In genomic region chr11:118198296-118198600, GRCm38 (mm10) we compare ENCODE assay signal across 8 mouse cellular contexts. TPM values are rescaled to one million over a fixed set of nuclear protein-coding genes. Genes with fewer than 3 reads are reported as not detected.
DNase-seq lines count a peak whose midpoint lies in the region; ATAC-seq and TF ChIP-seq lines count a peak whose summit lies in the region.

No protein-coding gene starts in this region.

- no peaks in the 10 kb centered on the region for H3K36me3 ChIP-seq in lung, embryonic 16.5 days (ENCODE audit: control insufficient read depth, insufficient read depth, low read length)
- no peaks in the 10 kb centered on the region for H3K36me3 ChIP-seq in intestine, embryonic 16.5 days (ENCODE audit: control insufficient read depth, insufficient read depth, low read length)
- H3K36me3 ChIP-seq in stomach, embryonic 15.5 days: no peaks in the 10 kb centered on the region

- no peak for ATAC-seq in lung, embryonic 16.5 days (ENCODE audit: low read depth)
- no peak for ATAC-seq in intestine, embryonic 16.5 days
- ATAC-seq in stomach, embryonic 15.5 days (ENCODE audit: insufficient read depth, low FRiP score, low read depth): no peak

- TF ChIP-seq POLR2A in lung, adult 2 months (IDR thresholded peaks at IDR 0.05; ENCODE audit: borderline replicate concordance, extremely low read depth, low read depth, low read length): no peak

- DNase-seq in embryo, embryonic 10.5 days (ENCODE audit: low spot score): peak; percentile 48
- DNase-seq in embryo, embryonic 11 days: no peak
- no peak for DNase-seq in lung, adult 2 months
- DNase-seq in spleen, adult 18-20 months: no peak
- no peak for DNase-seq in kidney, postnatal 14 days

- no peak overlapping the region for H3K4me3 ChIP-seq in lung, embryonic 16.5 days (ENCODE audit: low read length)
- no peak overlapping the region for H3K4me3 ChIP-seq in lung, adult 2 months (replicated peaks; ENCODE audit: extremely low read depth, low read depth, low read length)
- no peak overlapping the region for H3K4me3 ChIP-seq in intestine, embryonic 16.5 days (ENCODE audit: low read length)
- no peak overlapping the region for H3K4me3 ChIP-seq in stomach, embryonic 15.5 days (replicated peaks)

- H3K9ac ChIP-seq in lung, embryonic 16.5 days (ENCODE audit: low read length): no peak overlapping the region; the same call in 1 of the 2 replicates
- H3K9ac ChIP-seq in intestine, embryonic 16.5 days (ENCODE audit: low read depth, low read length): no peak overlapping the region
- no peak overlapping the region for H3K9ac ChIP-seq in stomach, embryonic 15.5 days

- H3K4me1 ChIP-seq in lung, embryonic 16.5 days (replicated peaks; ENCODE audit: control insufficient read depth, insufficient read depth, low read length): peaks cover 73% of the 10 kb centered on the region
- peaks cover 67% of the 10 kb centered on the region for H3K4me1 ChIP-seq in lung, adult 2 months (ENCODE audit: control insufficient read depth, insufficient read depth, low read length)
- H3K4me1 ChIP-seq in intestine, embryonic 16.5 days (ENCODE audit: control insufficient read depth, insufficient read depth, low read length): peaks cover 78% of the 10 kb centered on the region
- peaks cover 75% of the 10 kb centered on the region for H3K4me1 ChIP-seq in stomach, embryonic 15.5 days

- H3K9me3 ChIP-seq in lung, embryonic 16.5 days (ENCODE audit: control insufficient read depth, low read length): no peaks in the 10 kb centered on the region
- H3K9me3 ChIP-seq in intestine, embryonic 16.5 days (ENCODE audit: control insufficient read depth, low read length): no peaks in the 10 kb centered on the region
- H3K9me3 ChIP-seq in stomach, embryonic 15.5 days: no peaks in the 10 kb centered on the region

- no peak for TF ChIP-seq CTCF in lung, adult 2 months (IDR thresholded peaks at IDR 0.05; ENCODE audit: insufficient read depth, low read length)

- H3K4me2 ChIP-seq in lung, embryonic 16.5 days (ENCODE audit: low read depth, low read length): peak overlapping the region; percentile 28; the same call in 1 of the 2 replicates
- H3K4me2 ChIP-seq in intestine, embryonic 16.5 days (ENCODE audit: low read depth, low read length): no peak overlapping the region
- H3K4me2 ChIP-seq in stomach, embryonic 15.5 days: peak overlapping the region; percentile 27; the same call in 1 of the 2 replicates

- H3K27me3 ChIP-seq in lung, embryonic 16.5 days (ENCODE audit: control insufficient read depth, insufficient read depth, low read depth, low read length): no peaks in the 10 kb centered on the region
- no peaks in the 10 kb centered on the region for H3K27me3 ChIP-seq in intestine, embryonic 16.5 days (replicated peaks; ENCODE audit: control insufficient read depth, insufficient read depth, low read length)
- no peaks in the 10 kb centered on the region for H3K27me3 ChIP-seq in stomach, embryonic 15.5 days (replicated peaks)

- 35% methylated on average over 2 of the region's 2 CpGs for WGBS in lung, embryonic 16.5 days
- WGBS in lung, adult 2 months: 27% methylated on average over 2 of the region's 2 CpGs
- WGBS in intestine, embryonic 16.5 days: 45% methylated on average over 2 of the region's 2 CpGs
- 37% methylated on average over 2 of the region's 2 CpGs for WGBS in stomach, embryonic 15.5 days

- no peak overlapping the region for H3K27ac ChIP-seq in lung, embryonic 16.5 days (ENCODE audit: low read length)
- H3K27ac ChIP-seq in intestine, embryonic 16.5 days (ENCODE audit: low read length): 0 out of 2 replicates have a peak overlapping the region, but pooled peaks have one; percentile 6
- H3K27ac ChIP-seq in stomach, embryonic 15.5 days: no peak overlapping the region

RNA-seq across cellular contexts. Expression of gene Cyth1, which starts 50.1 kb away (rescaled TPM):
- 14.1 and 14.4 TPM in 2 replicates for polyA plus RNA-seq in lung, embryonic 16.5 days (2015; fragmentation: Nextera tagmentation; extraction: Ambion mirVana)
- 23.1 and 24.0 TPM in 2 replicates for polyA plus RNA-seq in lung, adult 2 months (2012; rRNA removed)
- polyA plus RNA-seq in intestine, embryonic 16.5 days (2015; fragmentation: Nextera tagmentation; extraction: Ambion mirVana): 9.6 and 9.8 TPM in 2 replicates
- 13.8 and 13.9 TPM in 2 replicates for polyA plus RNA-seq in stomach, embryonic 15.5 days (2015; fragmentation: Nextera tagmentation; extraction: Ambion mirVana)
